Mouse (Mus musculus) limb, embryonic 15.5 days (tissue): ENCODE measurements around the gene Cpeb3. TPM values are rescaled to one million over a fixed set of nuclear protein-coding genes. Genes with fewer than 3 reads are reported as not detected.
A peak's percentile ranks its signal among the peaks of the same experiment; 100 is the strongest.

Source experiments
- ATAC-seq: fragments of 200-750 bp; cut with Nextera tagmentation; 2 replicates; pipeline ENCODE4 v1.8.0; 2017; ENCODE audit warnings: low read depth, moderate TSS enrichment; ENCODE audit not compliant: insufficient number of reproducible peaks, low FRiP score, low TSS enrichment
- H3K27ac ChIP-seq: fragments of 300-500 bp; sonication (generic); 2 replicates; pipeline ENCODE4 v1.5.1; 2015; ENCODE audit warnings: moderate library complexity, mild to moderate bottlenecking, inconsistent platforms
- H3K27me3 ChIP-seq: fragments of 300-500 bp; sonication (generic); 2 replicates; pipeline ENCODE4 v1.6.1; 2015; ENCODE audit warnings: inconsistent platforms
- H3K36me3 ChIP-seq: fragments of 300-500 bp; sonication (generic); 2 replicates; pipeline ENCODE4 v1.6.1; 2015; ENCODE audit warnings: inconsistent platforms
- H3K4me1 ChIP-seq: fragments of 300-500 bp; sonication (generic); 2 replicates; pipeline ENCODE4 v1.6.1; 2015; ENCODE audit warnings: inconsistent platforms
- H3K4me2 ChIP-seq: fragments of 300-500 bp; sonication (generic); 2 replicates; pipeline ENCODE4 v1.6.1; 2015; ENCODE audit warnings: mild to moderate bottlenecking, inconsistent platforms
- H3K4me3 ChIP-seq: fragments of 300-500 bp; sonication (generic); 2 replicates; pipeline ENCODE4 v1.5.1; 2015; ENCODE audit warnings: mild to moderate bottlenecking, inconsistent platforms
- H3K9ac ChIP-seq: fragments of 300-500 bp; sonication (generic); 2 replicates; pipeline ENCODE4 v1.6.1; 2015; ENCODE audit warnings: inconsistent platforms
- H3K9me3 ChIP-seq: fragments of 300-500 bp; sonication (generic); 2 replicates; pipeline ENCODE4 v1.6.1; 2016; ENCODE audit warnings: inconsistent platforms
- WGBS: fragments of 180-500 bp; shearing (Covaris S2); methylation state at CpG from one replicate; pipeline ENCODE4 v1.1.7; 2015; 5-methylcytosine and 5-hydroxymethylcytosine counted together
- polyA plus RNA-seq: library from polyadenylated mRNA; unstranded; fragments of >200 nt; fragmentation: Nextera tagmentation; extraction: Ambion mirVana; gene quantifications from 2 replicates; pipeline ENCODE4 v1.2.1, GENCODE M21; 2015

Cpeb3 gene
- 1.3 and 1.5 TPM in 2 replicates for polyA plus RNA-seq

- H3K9me3 ChIP-seq: no peaks in the 10 kb centered on the region
- H3K4me3 ChIP-seq: peak within 1 kb of the TSS; percentile 66
- no peak for ATAC-seq
- peak within 1 kb of the TSS; percentile 85 for H3K9ac ChIP-seq
- peaks cover 25% of the 10 kb centered on the region for H3K36me3 ChIP-seq
- WGBS: under 1% methylated on average over 15 of the region's 15 CpGs
- peak within 1 kb of the TSS; percentile 92 for H3K4me2 ChIP-seq
- peaks cover 13% of the 10 kb centered on the region for H3K4me1 ChIP-seq
- H3K27me3 ChIP-seq: no peaks in the 10 kb centered on the region
- peak within 1 kb of the TSS; percentile 90 for H3K27ac ChIP-seq
Observed at GRCm38 (mm10) chr19:37208176-37208755, at the start of gene Cpeb3. Gene Cpeb3, minus strand, starts transcription at chr19:37208601.

- ATAC-seq: no peak
- Histone ChIP-seq H3K27ac (no peak overlapping the region), H3K9me3 (no peaks in the 10 kb centered on the region), H3K4me2 (no peak overlapping the region), H3K9ac (no peak overlapping the region), H3K36me3 (no peaks in the 10 kb centered on the region), H3K27me3 (no peaks in the 10 kb centered on the region), H3K4me1 (no peaks in the 10 kb centered on the region), H3K4me3 (no peak overlapping the region)
- WGBS: 89% methylated on average over 9 of the region's 9 CpGs
Observed at GRCm38 (mm10) chr19:37255321-37255720, 46.9 kb upstream of the Cpeb3 start.

GRCm38 (mm10) chr19:37252104-37252503 lies 43.7 kb upstream of the Cpeb3 start:
- Histone ChIP-seq H3K9ac (no peak overlapping the region), H3K4me1 (no peaks in the 10 kb centered on the region), H3K36me3 (no peaks in the 10 kb centered on the region), H3K27ac (no peak overlapping the region), H3K27me3 (no peaks in the 10 kb centered on the region), H3K4me2 (no peak overlapping the region), H3K9me3 (no peaks in the 10 kb centered on the region), H3K4me3 (no peak overlapping the region)
- 64% methylated on average over 6 of the region's 6 CpGs for WGBS
- no peak for ATAC-seq

GRCm38 (mm10) chr19:37248199-37248598 lies 39.8 kb upstream of the Cpeb3 start:
- no peaks in the 10 kb centered on the region for H3K4me1 ChIP-seq
- no peak for ATAC-seq
- H3K27ac ChIP-seq: no peak overlapping the region
- H3K9ac ChIP-seq: no peak overlapping the region
- no peaks in the 10 kb centered on the region for H3K9me3 ChIP-seq
- no peak overlapping the region for H3K4me3 ChIP-seq
- no peaks in the 10 kb centered on the region for H3K36me3 ChIP-seq
- no peak overlapping the region for H3K4me2 ChIP-seq
- H3K27me3 ChIP-seq: no peaks in the 10 kb centered on the region
- 71% methylated on average over 3 of the region's 3 CpGs for WGBS

GRCm38 (mm10) chr19:37246859-37247258 lies 38.5 kb upstream of the Cpeb3 start:
- H3K9ac ChIP-seq: no peak overlapping the region
- no peak for ATAC-seq
- no peak overlapping the region for H3K4me2 ChIP-seq
- no peaks in the 10 kb centered on the region for H3K9me3 ChIP-seq
- H3K27me3 ChIP-seq: no peaks in the 10 kb centered on the region
- H3K36me3 ChIP-seq: no peaks in the 10 kb centered on the region
- H3K4me1 ChIP-seq: no peaks in the 10 kb centered on the region
- H3K4me3 ChIP-seq: no peak overlapping the region
- no peak overlapping the region for H3K27ac ChIP-seq
- WGBS: 28% methylated on average over 3 of the region's 3 CpGs

- Histone ChIP-seq H3K9me3 (no peaks in the 10 kb centered on the region), H3K27me3 (no peaks in the 10 kb centered on the region), H3K27ac (no peak overlapping the region), H3K4me3 (no peak overlapping the region), H3K4me2 (no peak overlapping the region), H3K36me3 (no peaks in the 10 kb centered on the region), H3K4me1 (0 out of 2 replicates have a peak, but pooled peaks cover 2% of the 10 kb centered on the region), H3K9ac (no peak overlapping the region)
- no peak for ATAC-seq
- 19% methylated on average over 2 of the region's 2 CpGs for WGBS
Observed at GRCm38 (mm10) chr19:37242707-37243106, 34.3 kb upstream of the Cpeb3 start.

GRCm38 (mm10) chr19:37241201-37241600 lies 32.8 kb upstream of the Cpeb3 start:
- no peak overlapping the region for H3K4me3 ChIP-seq
- WGBS: 68% methylated on average over 5 of the region's 5 CpGs

GRCm38 (mm10) chr19:37239096-37239495 lies 30.7 kb upstream of the Cpeb3 start:
- Histone ChIP-seq H3K4me1 (peaks cover 4% of the 10 kb centered on the region), H3K4me2 (no peak overlapping the region), H3K4me3 (no peak overlapping the region), H3K36me3 (no peaks in the 10 kb centered on the region), H3K9me3 (no peaks in the 10 kb centered on the region), H3K27me3 (peaks cover 21% of the 10 kb centered on the region), H3K9ac (no peak overlapping the region), H3K27ac (no peak overlapping the region)
- ATAC-seq: no peak
- WGBS: 16% methylated on average over 4 of the region's 4 CpGs

More at GRCm38 (mm10) chr19:37241201-37241600, 32.8 kb upstream of the Cpeb3 start:
- Histone ChIP-seq H3K9ac (no peak overlapping the region), H3K27ac (no peak overlapping the region), H3K4me1 (0 out of 2 replicates have a peak, but pooled peaks cover 2% of the 10 kb centered on the region), H3K9me3 (no peaks in the 10 kb centered on the region), H3K36me3 (no peaks in the 10 kb centered on the region), H3K4me2 (no peak overlapping the region), H3K27me3 (peaks cover 2% of the 10 kb centered on the region; the same call in 1 of the 2 replicates)
- ATAC-seq: no peak

GRCm38 (mm10) chr19:37238651-37239050 lies 30.2 kb upstream of the Cpeb3 start:
- Histone ChIP-seq H3K4me2 (no peak overlapping the region), H3K27me3 (peaks cover 25% of the 10 kb centered on the region), H3K9me3 (no peaks in the 10 kb centered on the region), H3K4me3 (no peak overlapping the region), H3K36me3 (no peaks in the 10 kb centered on the region), H3K27ac (no peak overlapping the region), H3K4me1 (peaks cover 9% of the 10 kb centered on the region), H3K9ac (no peak overlapping the region)
- ATAC-seq: no peak
- WGBS: 21% methylated on average over 7 of the region's 7 CpGs

GRCm38 (mm10) chr19:37237712-37238437 lies 29.5 kb upstream of the Cpeb3 start:
- no peak overlapping the region for H3K4me2 ChIP-seq
- ATAC-seq: no peak
- WGBS: 7% methylated on average over 15 of the region's 15 CpGs

GRCm38 (mm10) chr19:37237306-37237705 lies 28.9 kb upstream of the Cpeb3 start:
- ATAC-seq: no peak

More at GRCm38 (mm10) chr19:37237712-37238437, 29.5 kb upstream of the Cpeb3 start:
- Histone ChIP-seq H3K36me3 (no peaks in the 10 kb centered on the region), H3K27me3 (peaks cover 27% of the 10 kb centered on the region), H3K9me3 (no peaks in the 10 kb centered on the region), H3K27ac (no peak overlapping the region), H3K4me1 (peaks cover 11% of the 10 kb centered on the region), H3K9ac (no peak overlapping the region), H3K4me3 (no peak overlapping the region)

GRCm38 (mm10) chr19:37235818-37236217 lies 27.4 kb upstream of the Cpeb3 start:
- WGBS: 38% methylated on average over 8 of the region's 8 CpGs

More at GRCm38 (mm10) chr19:37237306-37237705, 28.9 kb upstream of the Cpeb3 start:
- Histone ChIP-seq H3K27me3 (peaks cover 27% of the 10 kb centered on the region), H3K9me3 (no peaks in the 10 kb centered on the region), H3K9ac (no peak overlapping the region), H3K4me3 (no peak overlapping the region), H3K4me2 (no peak overlapping the region), H3K4me1 (peaks cover 11% of the 10 kb centered on the region), H3K36me3 (no peaks in the 10 kb centered on the region), H3K27ac (no peak overlapping the region)
- 44% methylated on average over 5 of the region's 5 CpGs for WGBS

More at GRCm38 (mm10) chr19:37235818-37236217, 27.4 kb upstream of the Cpeb3 start:
- no peak for ATAC-seq
- peaks cover 27% of the 10 kb centered on the region for H3K27me3 ChIP-seq
- H3K9ac ChIP-seq: no peak overlapping the region
- no peaks in the 10 kb centered on the region for H3K9me3 ChIP-seq
- no peak overlapping the region for H3K4me2 ChIP-seq
- no peak overlapping the region for H3K4me3 ChIP-seq
- H3K36me3 ChIP-seq: no peaks in the 10 kb centered on the region
- no peak overlapping the region for H3K27ac ChIP-seq
- H3K4me1 ChIP-seq: peaks cover 11% of the 10 kb centered on the region
